Mouse (Mus musculus): Measurements from ENCODE around the gene Fbn1.

- TF ChIP-seq CTCF (IDR thresholded peaks at IDR 0.05; ENCODE audit: low read depth) = peak; percentile 81
- no peak for TF ChIP-seq EP300 (optimal IDR thresholded peaks at IDR 0.05)
Observed at GRCm38 (mm10) chr2:125259230-125260120, 248.3 kb downstream of the Fbn1 start.

Data from stomach, postnatal 0 days (tissue).